Mouse (Mus musculus) E14TG2a.4 (cell line): ENCODE measurements around the gene Nemf.

Source experiments
- CTCF ChIP-seq: conservative IDR thresholded peaks from 2 replicates; pipeline ENCODE4 v1.5.1; 2014; ENCODE audit warnings: low read length
- NANOG ChIP-seq: IDR thresholded peaks from 2 replicates; pipeline ENCODE4 v1.6.1; 2014; ENCODE audit warnings: borderline replicate concordance, low read length, mixed read lengths

DNA sequence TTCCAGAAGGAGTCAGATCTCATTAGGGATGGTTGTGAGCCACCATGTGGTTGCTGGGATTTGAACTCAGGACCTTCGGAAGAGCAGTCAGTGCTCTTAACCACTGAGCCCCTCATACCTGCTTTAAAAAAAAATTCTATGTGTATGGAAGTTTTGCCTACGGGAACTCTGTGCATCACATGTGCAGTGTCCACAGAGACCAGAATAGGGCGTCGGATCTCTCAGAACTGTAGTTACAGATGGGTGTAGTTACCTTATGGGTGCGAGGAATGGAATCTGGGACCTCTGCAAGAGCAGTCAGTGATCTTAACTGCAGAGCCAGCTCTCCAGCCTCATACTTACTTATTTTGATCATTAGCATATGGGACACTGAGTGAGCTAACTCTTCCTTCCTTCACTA is 94.7 kb downstream of the Nemf start:
- TF ChIP-seq CTCF, result no peak
- no peak for TF ChIP-seq NANOG
